Mouse (Mus musculus) heart, adult 2 months (tissue): Measurements from ENCODE around the gene Cep295nl.

Experiments used
- CTCF ChIP-seq: fragments of 200-600 bp; IDR thresholded peaks from 2 replicates; pipeline ENCODE4 v1.8.1; 2022; ENCODE audit warnings: antibody characterized with exemption, mild to moderate bottlenecking, moderate library complexity
- POLR2A ChIP-seq: fragments of 200-500 bp; IDR thresholded peaks from 2 replicates; pipeline ENCODE4 v1.6.1; 2011; ENCODE audit warnings: mild to moderate bottlenecking, low read depth, low read length, control low read depth; ENCODE audit not compliant: insufficient read depth

DNA sequence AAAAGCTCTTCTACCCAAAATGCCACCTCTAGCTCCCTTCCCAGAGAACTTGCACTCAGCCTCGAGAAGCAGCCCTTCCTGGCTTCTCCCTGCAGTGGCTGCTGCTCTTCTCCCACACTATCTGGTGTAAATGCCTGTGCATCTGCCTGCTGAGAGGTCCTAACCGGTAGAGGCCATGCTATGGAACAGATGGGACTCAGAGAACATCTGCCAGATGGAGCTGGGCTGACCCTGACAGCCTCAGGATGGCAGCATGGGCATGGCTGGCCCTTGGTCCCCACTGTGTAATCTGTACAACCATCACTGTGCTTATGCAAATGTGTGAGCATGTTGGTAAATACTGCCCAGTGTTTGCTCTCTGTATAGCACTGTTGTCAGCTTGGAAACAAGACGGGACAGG is 19.7 kb downstream of the Cep295nl start:
- no peak for TF ChIP-seq POLR2A
- TF ChIP-seq CTCF: no peak
